Mouse (Mus musculus) forebrain, embryonic 10.5 days (tissue): ENCODE data around the gene Tep1. TPM values are rescaled to one million over a fixed set of nuclear protein-coding genes. Genes with fewer than 3 reads are reported as not detected.
"Not testable (repeated sequence)": the region's sequence is repeated elsewhere in the genome, so short reads cannot be mapped to it uniquely, and the experiment has no call there.

Experiments used
- DNase-seq: peaks from one replicate; pipeline ENCODE4 v3.0.0-alpha.2; 2017; ENCODE audit warnings: low spot score; ENCODE audit errors: extremely low spot score
- H3K27ac ChIP-seq: fragments of 300-500 bp; sonication (generic); 2 replicates; pipeline ENCODE4 v1.5.1; 2016; ENCODE audit warnings: mild to moderate bottlenecking
- H3K27me3 ChIP-seq: fragments of 300-500 bp; sonication (generic); 2 replicates; pipeline ENCODE4 v1.6.1; 2016; ENCODE audit warnings: mild to moderate bottlenecking; ENCODE audit not compliant: poor library complexity, severe bottlenecking
- H3K36me3 ChIP-seq: fragments of 300-500 bp; sonication (generic); replicated peaks from 2 replicates; pipeline ENCODE4 v1.6.1; 2016; ENCODE audit warnings: mild to moderate bottlenecking, moderate library complexity
- H3K4me1 ChIP-seq: fragments of 300-500 bp; sonication (generic); 2 replicates; pipeline ENCODE4 v1.6.1; 2016
- H3K4me3 ChIP-seq: fragments of 300-500 bp; sonication (generic); 2 replicates; pipeline ENCODE4 v1.5.1; 2016; ENCODE audit warnings: mild to moderate bottlenecking, moderate library complexity
- H3K9me3 ChIP-seq: fragments of 300-500 bp; sonication (generic); 2 replicates; pipeline ENCODE4 v1.6.1; 2016; ENCODE audit warnings: mild to moderate bottlenecking, moderate library complexity
- WGBS: fragments of 180-500 bp; shearing (Covaris S2); methylation state at CpG from one replicate; pipeline ENCODE4 v1.1.7; 2016; 5-methylcytosine and 5-hydroxymethylcytosine counted together
- polyA plus RNA-seq: library from polyadenylated mRNA; unstranded; fragments of >200 nt; fragmentation: Nextera tagmentation; extraction: Ambion mirVana; gene quantifications from 2 replicates; pipeline ENCODE4 v1.2.1, GENCODE M21; 2016

Tep1 gene
- polyA plus RNA-seq, 1 experiment from 2014 or later, result 5.2 TPM

DNA sequence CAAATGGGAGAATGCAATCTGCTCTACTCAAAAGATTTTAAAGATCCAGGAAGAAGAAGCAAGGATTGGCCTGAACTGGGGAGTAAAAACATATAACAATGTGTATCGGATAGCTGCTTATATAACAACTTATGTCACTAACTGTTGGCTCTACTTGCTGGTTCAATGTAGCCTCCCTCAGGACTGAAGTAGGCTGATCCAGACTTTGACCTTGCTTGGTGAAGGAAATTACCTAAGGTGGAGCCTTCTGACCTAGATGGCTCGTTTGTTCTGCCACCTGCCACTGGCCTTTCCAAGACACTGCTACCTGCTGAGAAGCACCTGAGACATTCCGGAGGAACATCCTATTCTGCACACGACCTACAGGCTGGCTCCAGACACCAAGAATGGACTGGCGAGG is 14.6 kb downstream of the Tep1 start:
- WGBS, result 88% methylated on average over 5 of the region's 5 CpGs
- no peak for DNase-seq

DNA sequence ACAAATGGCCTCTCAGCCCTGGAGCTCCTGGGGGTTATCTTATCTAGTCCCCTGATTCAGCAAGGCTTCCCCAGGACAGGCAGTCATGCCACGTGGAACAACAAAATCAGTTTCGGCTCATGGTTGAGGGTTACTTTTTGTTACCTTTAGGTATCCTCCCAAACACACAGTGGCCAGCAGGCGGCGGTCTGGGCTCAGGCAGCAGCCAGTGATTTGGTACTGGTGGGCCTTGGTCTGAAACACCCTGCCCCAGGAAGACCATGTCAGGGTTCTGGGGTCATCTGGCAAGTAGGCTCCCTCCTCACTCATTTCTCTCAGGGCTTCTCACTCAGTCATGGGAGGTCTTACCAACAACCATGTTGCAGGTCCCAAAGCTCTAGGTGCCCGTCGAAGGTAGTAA is 33.1 kb downstream of the Tep1 start:
- H3K36me3 ChIP-seq, result no peaks in the 10 kb centered on the region
- H3K27me3 ChIP-seq, result no peaks in the 10 kb centered on the region
- WGBS, result 62% methylated on average over 6 of the region's 6 CpGs
- no peak overlapping the region for H3K4me3 ChIP-seq
- H3K27ac ChIP-seq, result no peak overlapping the region
- DNase-seq, result no peak
- no peaks in the 10 kb centered on the region for H3K9me3 ChIP-seq
- H3K4me1 ChIP-seq, result no peaks in the 10 kb centered on the region

More for the DNA sequence above, 14.6 kb downstream of the Tep1 start:
- H3K27me3 ChIP-seq, result no peaks in the 10 kb centered on the region
- H3K36me3 ChIP-seq, result peaks cover 21% of the 10 kb centered on the region
- H3K4me1 ChIP-seq, result no peaks in the 10 kb centered on the region
- H3K4me3 ChIP-seq, result no peak overlapping the region
- H3K9me3 ChIP-seq, result no peaks in the 10 kb centered on the region
- H3K27ac ChIP-seq, result no peak overlapping the region

DNA sequence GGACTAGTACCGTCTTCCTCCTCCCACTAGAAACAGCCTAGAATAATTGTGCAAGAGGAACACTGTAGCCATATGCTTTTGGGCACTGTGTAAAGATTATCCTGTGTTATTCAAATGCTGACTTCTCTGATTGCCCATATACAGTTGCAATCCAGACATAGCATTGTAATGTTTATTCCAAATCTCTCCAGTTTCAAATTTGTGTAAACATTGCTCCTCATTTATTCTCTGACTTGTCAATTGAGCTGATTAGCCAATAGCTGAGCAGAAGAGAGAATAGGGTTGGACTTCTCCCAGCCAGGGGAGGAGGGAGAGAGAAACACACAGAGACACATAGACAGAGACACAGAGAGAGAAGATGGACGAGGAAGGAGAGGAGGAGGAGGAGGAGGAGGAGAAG is 35.9 kb downstream of the Tep1 start:
- Histone ChIP-seq H3K4me3 (no peak overlapping the region), H3K36me3 (0 out of 2 replicates have a peak, but pooled peaks cover 2% of the 10 kb centered on the region), H3K9me3 (no peaks in the 10 kb centered on the region), H3K4me1 (no peaks in the 10 kb centered on the region), H3K27me3 (no peaks in the 10 kb centered on the region), H3K27ac (no peak overlapping the region)
- no peak for DNase-seq
- 71% methylated on average over 2 of the region's 2 CpGs for WGBS

DNA sequence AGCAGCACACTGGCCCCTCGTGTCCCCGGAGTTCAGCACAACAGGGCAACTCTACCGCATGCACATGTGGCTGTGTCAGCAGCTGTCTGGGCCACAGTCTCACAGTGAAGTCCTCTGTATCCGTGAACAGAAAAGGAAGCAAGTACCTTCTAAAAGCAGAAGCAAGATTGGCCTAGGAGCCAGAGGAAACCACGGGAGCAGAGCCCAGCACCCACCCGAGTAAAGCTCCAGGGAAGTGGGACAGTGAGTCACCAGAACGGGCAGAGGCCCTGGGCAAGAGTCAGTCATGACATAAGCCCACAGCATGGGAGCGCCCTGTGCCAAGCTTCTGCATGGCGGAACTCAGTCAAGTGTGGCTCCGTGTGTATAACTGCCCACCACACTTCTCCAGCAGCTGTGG is 36.4 kb downstream of the Tep1 start:
- 89% methylated on average over 10 of the region's 10 CpGs for WGBS
- H3K27ac ChIP-seq, result no peak overlapping the region
- 0 out of 2 replicates have a peak, but pooled peaks cover 2% of the 10 kb centered on the region for H3K36me3 ChIP-seq

DNA sequence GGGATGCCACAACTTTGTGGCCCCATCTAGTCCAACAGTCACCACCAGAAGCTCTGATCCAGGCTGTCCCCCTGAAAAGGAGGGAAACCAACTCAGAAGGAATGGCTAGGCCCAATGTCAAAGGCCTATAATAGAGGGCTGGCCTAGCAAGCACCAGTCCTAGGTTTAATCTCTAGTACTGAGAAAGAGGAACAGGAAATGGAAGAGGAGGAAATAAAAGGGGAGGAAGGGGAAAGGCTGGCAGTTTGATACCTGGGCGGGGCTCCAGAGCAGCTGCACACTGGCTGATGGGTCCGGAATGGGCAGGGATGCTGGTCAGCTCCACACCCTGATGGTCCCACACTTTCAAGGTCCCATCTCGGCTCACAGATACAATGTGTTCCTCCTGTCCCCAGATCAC is 40.5 kb downstream of the Tep1 start:
- Histone ChIP-seq H3K36me3 (0 out of 2 replicates have a peak, but pooled peaks cover 2% of the 10 kb centered on the region), H3K27me3 (no peaks in the 10 kb centered on the region), H3K9me3 (no peaks in the 10 kb centered on the region), H3K27ac (no peak overlapping the region), H3K4me1 (no peaks in the 10 kb centered on the region), H3K4me3 (no peak overlapping the region)
- WGBS, result 83% methylated on average over 3 of the region's 3 CpGs
- no peak for DNase-seq

More for the DNA sequence above, 36.4 kb downstream of the Tep1 start:
- no peaks in the 10 kb centered on the region for H3K4me1 ChIP-seq
- no peaks in the 10 kb centered on the region for H3K9me3 ChIP-seq
- no peaks in the 10 kb centered on the region for H3K27me3 ChIP-seq
- DNase-seq, result no peak
- H3K4me3 ChIP-seq, result no peak overlapping the region

DNA sequence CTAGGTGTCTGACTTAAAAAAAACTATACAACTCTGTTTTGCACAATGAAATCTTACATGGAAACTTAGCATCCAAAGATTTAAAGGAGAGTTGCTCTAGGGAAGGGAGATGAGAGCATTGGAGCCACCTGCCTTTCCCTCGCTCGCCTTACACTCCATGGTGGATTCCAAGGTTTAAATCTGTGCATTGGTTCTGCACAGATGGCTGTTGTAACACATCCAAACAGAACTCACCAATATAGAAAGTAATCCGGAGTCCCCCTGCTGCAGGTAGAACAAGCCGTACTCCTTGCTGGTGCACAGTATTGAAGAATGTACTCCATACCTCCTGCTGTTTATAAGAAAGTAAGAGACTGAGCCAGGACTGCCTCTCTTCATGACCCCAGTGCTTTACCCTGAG is 43.8 kb downstream of the Tep1 start:
- no peaks in the 10 kb centered on the region for H3K9me3 ChIP-seq
- H3K27me3 ChIP-seq, result no peaks in the 10 kb centered on the region
- no peaks in the 10 kb centered on the region for H3K4me1 ChIP-seq
- 91% methylated on average over 4 of the region's 4 CpGs for WGBS
- H3K4me3 ChIP-seq, result no peak overlapping the region
- H3K36me3 ChIP-seq, result peaks cover 27% of the 10 kb centered on the region
- no peak for DNase-seq
- H3K27ac ChIP-seq, result no peak overlapping the region

DNA sequence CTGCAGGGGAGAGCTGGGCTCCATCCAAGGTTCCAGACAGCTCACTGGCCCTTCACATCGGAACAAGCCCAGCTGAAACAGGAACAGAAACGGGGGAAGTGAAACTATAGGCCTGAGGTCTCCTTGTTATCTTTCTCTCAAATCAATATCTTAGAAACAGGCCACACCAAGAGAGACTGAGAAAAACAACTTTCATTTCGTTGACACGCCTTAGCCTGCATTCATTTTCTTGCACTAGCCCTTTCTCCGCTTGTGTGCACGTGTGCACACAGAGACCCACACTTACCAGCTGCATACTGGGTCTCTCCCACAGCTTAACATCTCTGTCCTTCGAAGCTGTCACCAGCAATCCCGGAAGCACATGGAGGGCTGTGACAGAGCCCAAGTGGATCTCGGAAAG is 46.1 kb downstream of the Tep1 start:
- 93% methylated on average over 9 of the region's 9 CpGs for WGBS
- peaks cover 49% of the 10 kb centered on the region for H3K36me3 ChIP-seq
- no peaks in the 10 kb centered on the region for H3K9me3 ChIP-seq
- no peaks in the 10 kb centered on the region for H3K27me3 ChIP-seq
- H3K27ac ChIP-seq, result no peak overlapping the region
- no peak for DNase-seq
- no peaks in the 10 kb centered on the region for H3K4me1 ChIP-seq
- no peak overlapping the region for H3K4me3 ChIP-seq

DNA sequence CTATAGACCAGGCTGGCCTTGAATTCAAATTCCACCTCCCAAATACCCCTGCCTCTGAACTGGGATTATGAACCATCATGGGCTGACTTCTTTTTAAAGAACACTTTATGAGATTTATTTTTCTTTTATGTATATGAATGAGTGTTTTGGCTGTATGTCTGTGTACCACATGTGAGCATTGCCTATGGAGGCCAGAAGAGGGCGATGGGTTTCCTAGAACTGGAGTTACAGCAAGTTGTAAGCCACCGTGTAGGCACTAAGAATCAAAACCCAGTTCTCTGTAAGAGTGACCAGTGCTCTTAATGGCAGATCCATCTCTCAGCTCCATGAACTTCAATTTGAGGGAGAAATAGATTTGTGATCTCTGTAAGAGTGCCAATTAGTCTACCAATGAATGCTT is 47.1 kb downstream of the Tep1 start:
- Histone ChIP-seq H3K27ac (no peak overlapping the region), H3K27me3 (no peaks in the 10 kb centered on the region), H3K4me1 (no peaks in the 10 kb centered on the region), H3K9me3 (no peaks in the 10 kb centered on the region), H3K36me3 (peaks cover 59% of the 10 kb centered on the region), H3K4me3 (no peak overlapping the region)
- no peak for DNase-seq
- WGBS, result 76% methylated on average over 2 of the region's 2 CpGs

DNA sequence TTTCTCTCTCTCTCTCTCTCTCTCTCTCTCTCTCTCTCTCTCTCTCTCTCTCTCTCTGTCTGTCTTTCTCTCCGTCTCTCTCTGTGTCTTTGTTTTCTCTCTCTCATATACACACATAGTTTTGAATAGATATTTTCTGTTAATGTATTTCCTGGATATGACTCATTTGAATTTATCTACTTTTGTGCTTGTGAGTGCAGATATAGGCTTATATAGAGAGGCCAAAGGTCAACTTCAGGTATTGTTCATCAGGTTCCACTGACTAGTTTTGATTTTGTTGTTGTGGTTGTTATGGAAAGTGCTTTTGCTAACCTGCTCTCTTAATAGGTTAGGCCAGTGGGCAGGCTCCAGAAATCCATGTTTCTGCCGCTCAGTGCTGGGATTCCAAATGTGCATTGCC is 57.3 kb downstream of the Tep1 start:
- DNase-seq, result no peak
- WGBS, result 89% methylated on average over 2 of the region's 2 CpGs
- H3K36me3 ChIP-seq, result peaks cover 81% of the 10 kb centered on the region

DNA sequence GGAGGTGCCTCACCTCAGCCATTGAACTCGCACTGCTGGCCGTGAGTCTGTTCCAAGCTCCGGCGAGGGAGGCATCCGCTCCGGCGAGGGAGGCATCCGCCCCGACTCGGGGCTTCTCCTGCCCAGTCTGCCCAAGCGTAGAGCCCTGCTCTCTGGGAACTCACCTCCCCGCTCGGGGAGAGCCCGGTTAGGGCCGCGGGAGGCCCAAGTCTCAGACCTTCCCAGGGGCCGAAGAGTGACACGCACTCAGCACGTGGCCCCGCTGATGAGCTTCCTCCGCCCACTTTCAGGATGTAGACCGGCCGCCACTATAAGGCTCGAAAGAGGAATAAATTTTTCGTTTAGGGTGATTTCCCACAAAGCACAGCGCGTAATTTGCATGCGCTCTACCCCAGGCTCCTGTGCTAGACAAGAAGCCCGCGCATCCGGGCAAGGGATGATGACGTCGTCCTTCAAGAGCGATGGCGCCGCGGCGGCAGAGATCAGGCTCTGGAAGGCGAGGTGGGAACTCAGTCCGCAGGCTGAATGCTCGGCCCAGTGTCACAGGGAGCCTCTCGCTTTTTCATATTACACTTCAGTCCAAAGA is 62.8 kb downstream of the Tep1 start, which contains the start of the genes Ccnb1ip1 and Parp2:
Ccnb1ip1 (minus strand) TSS at position 246 of the 586 bp plus-strand sequence.
Parp2 (plus strand) TSS at position 355 of the 586 bp plus-strand sequence.
- H3K27me3 ChIP-seq, result no peaks in the 10 kb centered on the region
- H3K36me3 ChIP-seq, result peaks cover 28% of the 10 kb centered on the region
- DNase-seq, result peak; percentile 96
- peak within 1 kb of the TSS; percentile 89 for H3K27ac ChIP-seq
- H3K9me3 ChIP-seq, result no peaks in the 10 kb centered on the region
- WGBS, result under 1% methylated on average over 42 of the region's 42 CpGs
- H3K4me3 ChIP-seq, result peak within 1 kb of the TSS; percentile 59
- peaks cover 13% of the 10 kb centered on the region; the same call in 1 of the 2 replicates for H3K4me1 ChIP-seq

More for the DNA sequence above, 57.3 kb downstream of the Tep1 start:
- no peak overlapping the region for H3K4me3 ChIP-seq
- no peaks in the 10 kb centered on the region for H3K27me3 ChIP-seq
- no peaks in the 10 kb centered on the region for H3K9me3 ChIP-seq
- no peak overlapping the region for H3K27ac ChIP-seq
- H3K4me1 ChIP-seq, result peaks cover 5% of the 10 kb centered on the region; the same call in 1 of the 2 replicates

DNA sequence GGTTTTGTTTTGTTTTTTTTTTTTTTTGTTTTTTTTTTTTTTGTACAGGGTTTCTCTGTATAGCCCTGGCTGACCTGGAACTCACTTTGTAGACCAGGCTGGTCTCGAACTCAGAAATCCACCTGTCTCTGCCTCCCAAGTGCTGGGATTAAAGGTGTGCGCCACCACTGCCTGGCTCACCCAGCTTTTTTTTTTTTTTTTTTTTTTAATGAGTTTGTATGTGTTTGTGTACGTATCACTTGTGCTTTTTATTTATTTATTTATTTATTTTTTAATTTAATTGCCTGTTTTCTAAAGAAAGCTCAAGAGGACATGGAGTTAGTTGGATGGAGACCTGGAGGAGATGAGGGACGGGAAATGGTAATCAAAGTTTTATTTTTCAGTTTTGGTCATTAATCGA is 63.9 kb downstream of the Tep1 start:
- Histone ChIP-seq H3K4me3 (peak overlapping the region; percentile 59; the same call in 1 of the 2 replicates), H3K36me3 (peaks cover 17% of the 10 kb centered on the region), H3K4me1 (peaks cover 13% of the 10 kb centered on the region; the same call in 1 of the 2 replicates)
- not testable (repeated sequence) for H3K27me3 ChIP-seq, H3K9me3 ChIP-seq, DNase-seq, H3K27ac ChIP-seq
- 89% methylated on average over 5 of the region's 5 CpGs for WGBS

DNA sequence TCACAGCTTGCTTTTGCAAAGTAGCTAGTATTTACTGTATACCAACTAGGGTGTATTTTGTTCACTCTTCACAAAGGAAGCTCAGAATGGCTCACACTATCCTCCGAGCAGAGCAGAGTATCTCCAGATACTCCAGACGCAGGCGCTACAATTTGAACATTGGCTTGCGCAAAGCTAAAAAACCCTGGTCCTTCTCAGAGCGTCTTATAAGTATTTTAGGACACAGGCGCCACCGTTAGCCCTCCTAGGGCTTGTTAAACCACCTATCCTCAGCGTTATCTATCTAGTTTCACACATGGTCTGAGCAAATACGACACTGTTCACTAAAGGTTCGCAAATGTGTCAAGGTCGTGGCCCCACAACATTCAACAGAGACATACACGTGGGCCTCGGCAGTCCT is 65.7 kb downstream of the Tep1 start:
- 78% methylated on average over 13 of the region's 13 CpGs for WGBS
- Histone ChIP-seq H3K4me3 (no peak overlapping the region), H3K4me1 (peaks cover 13% of the 10 kb centered on the region; the same call in 1 of the 2 replicates), H3K9me3 (no peaks in the 10 kb centered on the region), H3K36me3 (no peaks in the 10 kb centered on the region), H3K27me3 (no peaks in the 10 kb centered on the region), H3K27ac (no peak overlapping the region)
- DNase-seq, result no peak

DNA sequence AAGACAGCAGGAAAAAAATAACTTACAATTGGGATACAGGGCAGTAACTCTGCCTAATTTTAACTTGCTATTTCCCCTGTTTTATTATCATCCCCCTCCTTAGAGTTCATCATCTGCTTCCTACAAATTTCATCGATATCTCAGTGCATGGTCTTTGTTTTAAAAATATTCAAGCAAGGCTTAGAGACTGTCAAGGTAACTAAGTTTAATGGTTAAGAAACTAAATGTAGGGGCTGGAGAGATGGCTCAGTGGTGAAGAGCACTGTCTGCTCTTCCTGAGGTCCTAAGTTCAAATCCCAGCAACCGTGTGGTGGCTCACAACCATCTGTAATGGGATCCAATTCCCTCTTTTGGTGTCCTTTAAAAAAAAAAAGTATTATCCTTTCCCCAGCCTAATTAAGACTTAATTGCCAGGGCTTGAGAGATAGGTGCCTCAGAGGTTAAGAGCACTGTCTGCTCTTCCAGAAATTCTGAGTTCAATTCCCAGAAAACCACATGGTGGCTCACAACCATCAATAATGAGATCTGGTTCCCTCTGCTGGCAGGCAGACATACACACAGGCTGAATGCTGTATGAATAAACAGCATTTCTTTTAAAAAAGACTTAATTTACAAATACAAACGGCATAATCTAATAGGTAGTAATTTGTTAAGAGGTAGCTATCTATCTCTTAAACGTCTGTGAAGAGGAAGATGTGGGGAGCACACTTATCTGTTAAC is 67.4 kb downstream of the Tep1 start:
- H3K9me3 ChIP-seq, result no peaks in the 10 kb centered on the region
- H3K27me3 ChIP-seq, result no peaks in the 10 kb centered on the region
- H3K4me1 ChIP-seq, result peaks cover 8% of the 10 kb centered on the region; the same call in 1 of the 2 replicates
- no peak overlapping the region for H3K4me3 ChIP-seq
- WGBS, result 60% methylated on average over 4 of the region's 4 CpGs
- no peak overlapping the region for H3K27ac ChIP-seq
- DNase-seq, result no peak
- no peaks in the 10 kb centered on the region for H3K36me3 ChIP-seq
